Mouse (Mus musculus) liver, embryonic 15.5 days (tissue): ENCODE results near the gene Son. TPM values are rescaled to one million over a fixed set of nuclear protein-coding genes. Genes with fewer than 3 reads are reported as not detected.

Experiments
- ATAC-seq: fragments of 200-750 bp; cut with Nextera tagmentation; 2 replicates; pipeline ENCODE4 v1.8.0; 2017; ENCODE audit warnings: moderate number of reproducible peaks, mild to moderate bottlenecking, moderate library complexity; ENCODE audit not compliant: insufficient read depth
- H3K27ac ChIP-seq: fragments of 300-500 bp; sonication (generic); replicated peaks from 2 replicates; pipeline ENCODE4 v1.5.1; 2015; ENCODE audit warnings: mild to moderate bottlenecking, inconsistent platforms
- H3K27me3 ChIP-seq: fragments of 300-500 bp; sonication (generic); 2 replicates; pipeline ENCODE4 v1.6.1; 2015; ENCODE audit warnings: mild to moderate bottlenecking, inconsistent platforms
- H3K36me3 ChIP-seq: fragments of 300-500 bp; sonication (generic); replicated peaks from 2 replicates; pipeline ENCODE4 v1.6.1; 2015; ENCODE audit warnings: moderate library complexity, mild to moderate bottlenecking, inconsistent platforms
- H3K4me1 ChIP-seq: fragments of 300-500 bp; sonication (generic); replicated peaks from 2 replicates; pipeline ENCODE4 v1.6.1; 2015; ENCODE audit warnings: inconsistent platforms
- H3K4me2 ChIP-seq: fragments of 300-500 bp; sonication (generic); 2 replicates; pipeline ENCODE4 v1.6.1; 2015; ENCODE audit warnings: moderate library complexity, mild to moderate bottlenecking, inconsistent platforms
- H3K4me3 ChIP-seq: fragments of 300-500 bp; sonication (generic); replicated peaks from 2 replicates; pipeline ENCODE4 v1.5.1; 2015; ENCODE audit warnings: mild to moderate bottlenecking, inconsistent platforms
- H3K9ac ChIP-seq: fragments of 300-500 bp; sonication (generic); 2 replicates; pipeline ENCODE4 v1.6.1; 2015; ENCODE audit warnings: moderate library complexity, mild to moderate bottlenecking, inconsistent platforms
- H3K9me3 ChIP-seq: fragments of 300-500 bp; sonication (generic); replicated peaks from 2 replicates; pipeline ENCODE4 v1.6.1; 2016; ENCODE audit warnings: inconsistent platforms
- WGBS: fragments of 180-500 bp; shearing (Covaris S2); methylation state at CpG from one replicate; pipeline ENCODE4 v1.1.7; 2015; ENCODE audit warnings: mixed read lengths; ENCODE audit not compliant: insufficient replicate concordance; 5-methylcytosine and 5-hydroxymethylcytosine counted together
- polyA plus RNA-seq: library from polyadenylated mRNA; unstranded; fragments of >200 nt; fragmentation: Nextera tagmentation; extraction: Ambion mirVana; gene quantifications from 2 replicates; pipeline ENCODE4 v1.2.1, GENCODE M21; 2015

Gene Son
- polyA plus RNA-seq, 1 experiment from 2014 or later = 36.7 TPM

- no peak for ATAC-seq
Observed at GRCm38 (mm10) chr16:91655285-91655684, 8.0 kb downstream of the Son start.

GRCm38 (mm10) chr16:91657285-91657684 lies 10.0 kb downstream of the Son start:
- no peak overlapping the region for H3K27ac ChIP-seq
- ATAC-seq = peak; percentile 19; the same call in 1 of the 2 replicates
- peaks cover 92% of the 10 kb centered on the region for H3K36me3 ChIP-seq
- no peak overlapping the region for H3K9ac ChIP-seq
- H3K4me1 ChIP-seq = peaks cover 6% of the 10 kb centered on the region; the same call in 1 of the 2 replicates
- H3K27me3 ChIP-seq = no peaks in the 10 kb centered on the region
- no peak overlapping the region for H3K4me3 ChIP-seq
- H3K4me2 ChIP-seq = no peak overlapping the region
- 96% methylated on average over 17 of the region's 17 CpGs for WGBS
- H3K9me3 ChIP-seq = no peaks in the 10 kb centered on the region

More at GRCm38 (mm10) chr16:91655285-91655684, 8.0 kb downstream of the Son start:
- Histone ChIP-seq H3K27ac (no peak overlapping the region), H3K4me3 (no peak overlapping the region), H3K9ac (no peak overlapping the region), H3K9me3 (no peaks in the 10 kb centered on the region), H3K27me3 (no peaks in the 10 kb centered on the region), H3K36me3 (peaks cover 88% of the 10 kb centered on the region), H3K4me1 (peaks cover 14% of the 10 kb centered on the region), H3K4me2 (no peak overlapping the region)
- 93% methylated on average over 9 of the region's 9 CpGs for WGBS

DNA sequence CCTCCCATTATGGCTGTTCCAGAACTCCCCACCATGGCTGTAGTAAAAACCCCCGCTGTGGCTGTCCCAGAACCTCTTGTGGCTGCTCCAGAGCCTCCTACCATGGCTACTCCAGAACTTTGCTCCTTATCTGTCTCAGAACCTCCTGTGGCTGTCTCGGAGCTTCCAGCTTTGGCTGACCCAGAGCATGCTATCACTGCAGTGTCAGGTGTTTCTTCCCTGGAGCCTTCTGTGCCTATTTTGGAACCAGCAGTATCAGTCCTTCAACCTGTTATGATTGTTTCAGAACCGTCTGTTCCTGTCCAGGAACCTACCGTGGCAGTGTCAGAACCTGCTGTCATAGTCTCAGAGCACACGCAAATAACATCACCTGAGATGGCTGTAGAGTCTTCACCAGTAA lies 11.2 kb downstream of the Son start:
- 0 out of 2 replicates have a peak, but pooled peaks have one; percentile 11 for ATAC-seq
- H3K9me3 ChIP-seq = no peaks in the 10 kb centered on the region
- WGBS = 95% methylated on average over 5 of the region's 5 CpGs

GRCm38 (mm10) chr16:91659798-91660197 lies 12.5 kb downstream of the Son start:
- Histone ChIP-seq H3K4me3 (no peak overlapping the region), H3K4me2 (no peak overlapping the region), H3K9me3 (no peaks in the 10 kb centered on the region), H3K36me3 (peaks cover 97% of the 10 kb centered on the region), H3K4me1 (no peaks in the 10 kb centered on the region), H3K27ac (no peak overlapping the region), H3K27me3 (no peaks in the 10 kb centered on the region), H3K9ac (no peak overlapping the region)
- 94% methylated on average over 20 of the region's 20 CpGs for WGBS
- no peak for ATAC-seq

More for the DNA sequence above, 11.2 kb downstream of the Son start:
- no peak overlapping the region for H3K4me3 ChIP-seq
- no peaks in the 10 kb centered on the region for H3K27me3 ChIP-seq
- no peak overlapping the region for H3K9ac ChIP-seq
- H3K36me3 ChIP-seq = peaks cover 96% of the 10 kb centered on the region
- H3K4me1 ChIP-seq = 0 out of 2 replicates have a peak, but pooled peaks cover under 1% of the 10 kb centered on the region
- H3K4me2 ChIP-seq = no peak overlapping the region
- no peak overlapping the region for H3K27ac ChIP-seq

DNA sequence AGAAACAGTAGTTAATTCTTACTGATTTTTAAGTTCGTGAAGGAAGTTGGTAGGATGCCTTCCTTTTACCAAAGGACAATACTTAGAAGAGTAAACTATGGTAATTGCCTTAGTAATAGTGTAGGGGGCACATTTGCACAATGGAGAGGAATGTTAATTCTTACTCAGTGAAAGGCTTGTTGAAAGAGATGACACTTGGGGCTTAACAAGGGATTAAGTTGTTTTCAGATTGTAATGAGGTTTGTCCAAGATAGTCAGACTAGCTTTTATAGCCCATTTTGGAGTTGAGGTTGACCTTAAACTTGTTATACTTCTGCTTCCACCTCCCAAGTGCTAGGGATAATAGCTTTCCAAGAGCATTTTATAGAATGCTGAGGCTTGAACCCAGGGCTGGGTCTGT lies 14.1 kb downstream of the Son start:
- Histone ChIP-seq H3K36me3 (peaks cover 97% of the 10 kb centered on the region), H3K27me3 (no peaks in the 10 kb centered on the region), H3K27ac (no peak overlapping the region), H3K4me3 (no peak overlapping the region), H3K4me2 (no peak overlapping the region), H3K9me3 (no peaks in the 10 kb centered on the region), H3K9ac (no peak overlapping the region), H3K4me1 (no peaks in the 10 kb centered on the region)
- ATAC-seq = no peak
- 84% methylated on average over 1 of the region's 1 CpGs for WGBS

- Histone ChIP-seq H3K27ac (no peak overlapping the region), H3K4me1 (no peaks in the 10 kb centered on the region), H3K9ac (no peak overlapping the region), H3K27me3 (no peaks in the 10 kb centered on the region), H3K4me2 (no peak overlapping the region), H3K4me3 (no peak overlapping the region), H3K36me3 (peaks cover 97% of the 10 kb centered on the region), H3K9me3 (no peaks in the 10 kb centered on the region)
- ATAC-seq = no peak
- WGBS = 93% methylated on average over 16 of the region's 16 CpGs
Observed at GRCm38 (mm10) chr16:91662336-91662735, 15.0 kb downstream of the Son start.

- H3K36me3 ChIP-seq = peaks cover 94% of the 10 kb centered on the region
- ATAC-seq = no peak
- H3K27me3 ChIP-seq = no peaks in the 10 kb centered on the region
- H3K4me3 ChIP-seq = no peak overlapping the region
- H3K9me3 ChIP-seq = no peaks in the 10 kb centered on the region
- no peaks in the 10 kb centered on the region for H3K4me1 ChIP-seq
- H3K4me2 ChIP-seq = no peak overlapping the region
- H3K27ac ChIP-seq = no peak overlapping the region
- no peak overlapping the region for H3K9ac ChIP-seq
- 92% methylated on average over 3 of the region's 3 CpGs for WGBS
Observed at GRCm38 (mm10) chr16:91663795-91664194, 16.5 kb downstream of the Son start.

DNA sequence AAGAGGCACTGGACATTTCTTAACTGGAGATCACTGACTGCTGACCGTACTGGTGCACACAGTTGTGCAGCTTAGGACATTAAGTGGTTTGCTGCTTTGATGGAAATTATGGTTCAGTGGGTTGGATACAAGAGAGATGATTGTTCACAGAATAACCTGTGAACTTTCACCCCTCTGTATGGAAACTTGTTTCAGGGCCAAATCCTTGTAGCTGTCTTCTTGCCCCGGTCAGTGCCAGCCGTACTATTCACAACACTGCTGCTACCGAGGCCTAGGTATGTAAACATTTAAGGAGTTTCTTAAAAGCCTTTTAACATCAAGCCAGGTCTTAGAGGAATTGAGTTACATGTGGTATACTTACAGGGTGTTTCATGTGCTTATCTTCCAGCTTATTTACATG lies 27.2 kb downstream of the Son start:
- ATAC-seq = no peak
- Histone ChIP-seq H3K4me2 (no peak overlapping the region), H3K27me3 (no peaks in the 10 kb centered on the region), H3K9me3 (no peaks in the 10 kb centered on the region), H3K4me1 (0 out of 2 replicates have a peak, but pooled peaks cover 2% of the 10 kb centered on the region), H3K9ac (no peak overlapping the region), H3K27ac (no peak overlapping the region), H3K36me3 (peaks cover 93% of the 10 kb centered on the region), H3K4me3 (no peak overlapping the region)
- WGBS = 89% methylated on average over 4 of the region's 4 CpGs

- Histone ChIP-seq H3K9ac (no peak overlapping the region), H3K4me1 (0 out of 2 replicates have a peak, but pooled peaks cover 5% of the 10 kb centered on the region), H3K9me3 (no peaks in the 10 kb centered on the region), H3K27me3 (no peaks in the 10 kb centered on the region), H3K36me3 (peaks cover 95% of the 10 kb centered on the region), H3K27ac (no peak overlapping the region), H3K4me2 (no peak overlapping the region), H3K4me3 (no peak overlapping the region)
- 70% methylated on average over 5 of the region's 5 CpGs for WGBS
- ATAC-seq = peak; percentile 79
Observed at GRCm38 (mm10) chr16:91678147-91678911, 31.0 kb downstream of the Son start.

- Histone ChIP-seq H3K27me3 (no peaks in the 10 kb centered on the region), H3K4me1 (peaks cover 8% of the 10 kb centered on the region), H3K9ac (no peak overlapping the region), H3K9me3 (no peaks in the 10 kb centered on the region), H3K36me3 (peaks cover 96% of the 10 kb centered on the region), H3K27ac (no peak overlapping the region), H3K4me3 (no peak overlapping the region), H3K4me2 (no peak overlapping the region)
- WGBS = 67% methylated on average over 5 of the region's 5 CpGs
- no peak for ATAC-seq
Observed at GRCm38 (mm10) chr16:91680656-91681055, 33.4 kb downstream of the Son start.

DNA sequence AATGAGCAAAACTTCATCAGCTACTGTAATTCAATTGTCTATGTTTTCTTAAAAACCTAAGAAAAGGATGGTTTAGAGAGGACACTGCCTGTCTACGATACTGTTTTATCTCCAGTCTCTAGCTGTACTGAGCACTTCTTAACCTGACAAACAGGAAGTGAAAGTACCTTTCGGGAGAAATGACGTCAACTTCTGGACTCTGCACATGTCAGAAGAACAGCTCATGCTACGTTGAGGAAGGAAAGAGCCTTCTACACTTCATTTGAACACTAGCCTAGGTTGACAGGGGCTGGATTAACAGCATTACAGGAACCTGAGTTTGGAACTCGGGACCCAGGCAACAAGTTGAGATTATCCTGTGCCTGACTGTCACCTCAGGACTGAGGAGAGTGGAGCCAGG lies 38.2 kb downstream of the Son start:
- Histone ChIP-seq H3K4me1 (peaks cover 38% of the 10 kb centered on the region), H3K9me3 (no peaks in the 10 kb centered on the region), H3K4me3 (no peak overlapping the region), H3K4me2 (peak overlapping the region; percentile 6; the same call in 1 of the 2 replicates), H3K27ac (no peak overlapping the region), H3K27me3 (no peaks in the 10 kb centered on the region), H3K9ac (no peak overlapping the region), H3K36me3 (peaks cover 60% of the 10 kb centered on the region)
- 47% methylated on average over 5 of the region's 5 CpGs for WGBS
- no peak for ATAC-seq
